Mouse (Mus musculus) activated CD4-positive, CD25-positive, alpha-beta regulatory T cell, adult 4 months (primary cell): ENCODE measurements around the gene Ugt1a6a. TPM values are rescaled to one million over a fixed set of nuclear protein-coding genes. Genes with fewer than 3 reads are reported as not detected.
"Not testable (repeated sequence)": the region's sequence is repeated elsewhere in the genome, so short reads cannot be mapped to it uniquely, and the experiment has no call there.

Experiments
- ATAC-seq: one replicate; pipeline ENCODE4 v1.8.0; 2017
- polyA plus RNA-seq, 2 experiments: library from polyadenylated mRNA; unstranded; fragments of 100-300 nt; shearing (Covaris generic); gene quantifications; one replicate each; pipeline ENCODE4 v1.2.1; 2017

The Ugt1a6a gene
- polyA plus RNA-seq = 1 to 10 TPM in 1 of 2 experiments, under 1 TPM in 1; 0.86 to 1.4 TPM

DNA sequence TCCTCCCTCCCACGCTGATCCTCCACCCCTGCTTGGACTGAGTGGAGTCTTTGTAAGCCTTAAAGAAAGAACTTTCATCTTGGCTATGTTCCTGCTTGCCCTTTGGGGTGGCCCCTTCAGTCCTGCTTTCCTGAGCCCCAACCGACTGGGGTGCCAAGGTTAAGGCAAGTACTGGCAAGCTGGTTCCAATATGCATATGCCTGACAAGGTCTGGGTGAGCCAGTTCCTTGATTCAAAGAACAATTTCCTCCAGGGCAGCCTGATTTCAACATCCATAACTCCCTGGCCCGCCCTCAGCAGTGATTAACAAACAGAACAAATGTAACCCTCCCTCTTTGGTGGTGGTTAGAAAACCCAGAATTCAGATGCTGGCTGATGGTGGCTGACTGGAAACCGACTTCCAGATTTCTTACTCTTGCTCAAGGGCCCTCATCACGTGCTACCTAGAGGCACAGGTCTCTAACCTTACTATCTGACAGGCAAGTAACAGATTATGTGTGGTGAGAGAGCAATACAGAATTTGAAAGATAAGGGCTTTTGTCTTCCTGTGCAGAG, at the start of gene Ugt1a6a:
Gene Ugt1a6a, plus strand, starts transcription at position 353 of the 555 bp plus-strand sequence.
- not testable (repeated sequence) for ATAC-seq

GRCm38 (mm10) chr1:88086125-88086524, 48.5 kb upstream of the Ugt1a6a start:
- no peak for ATAC-seq

DNA sequence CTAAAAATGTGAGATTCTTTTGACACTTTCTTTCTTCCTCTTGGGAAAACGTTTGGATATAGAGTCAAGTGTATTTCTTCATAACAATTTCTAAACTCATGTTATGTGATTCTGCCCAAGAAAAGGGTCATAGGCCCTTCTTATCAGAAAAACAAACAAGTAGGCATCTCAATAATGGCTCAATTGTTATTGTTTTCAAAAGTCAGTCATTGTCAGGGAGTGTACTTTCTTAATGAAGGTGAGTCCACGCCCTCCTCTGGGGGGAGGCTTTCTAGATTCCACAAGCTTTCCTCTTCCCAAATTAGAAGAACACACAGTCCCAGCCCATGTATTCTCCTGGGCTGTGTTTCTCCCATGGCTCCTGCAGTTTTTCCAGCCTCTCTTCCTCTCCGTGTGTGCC, 47.1 kb upstream of the Ugt1a6a start, which contains the start of gene Ugt1a8:
Gene Ugt1a8, plus strand, starts transcription at position 301 of the 400 bp plus-strand sequence.
- no peak for ATAC-seq

- ATAC-seq = no peak
Measured at GRCm38 (mm10) chr1:88092341-88092740, 42.3 kb upstream of the Ugt1a6a start.

DNA sequence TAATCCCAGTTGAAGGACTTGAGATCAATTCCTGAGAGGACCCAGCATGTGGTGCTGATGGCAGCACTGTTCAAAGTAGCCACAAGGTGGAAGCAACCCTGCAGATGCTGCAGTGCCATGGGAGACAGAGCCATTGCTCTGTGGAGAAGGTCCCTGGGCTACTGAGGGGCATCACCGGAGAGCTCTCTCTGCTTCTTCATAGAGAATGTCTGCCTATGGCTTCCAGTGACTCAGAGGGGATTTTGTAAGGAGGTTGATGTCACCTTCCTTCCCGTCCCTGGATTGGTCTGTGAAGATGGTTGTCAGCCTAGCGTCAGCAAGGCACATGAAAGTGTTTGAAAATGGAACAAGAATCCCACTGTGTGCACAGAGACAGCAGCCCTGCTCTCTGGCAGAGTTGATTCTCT, 40.3 kb upstream of the Ugt1a6a start:
- ATAC-seq = not testable (repeated sequence)

DNA sequence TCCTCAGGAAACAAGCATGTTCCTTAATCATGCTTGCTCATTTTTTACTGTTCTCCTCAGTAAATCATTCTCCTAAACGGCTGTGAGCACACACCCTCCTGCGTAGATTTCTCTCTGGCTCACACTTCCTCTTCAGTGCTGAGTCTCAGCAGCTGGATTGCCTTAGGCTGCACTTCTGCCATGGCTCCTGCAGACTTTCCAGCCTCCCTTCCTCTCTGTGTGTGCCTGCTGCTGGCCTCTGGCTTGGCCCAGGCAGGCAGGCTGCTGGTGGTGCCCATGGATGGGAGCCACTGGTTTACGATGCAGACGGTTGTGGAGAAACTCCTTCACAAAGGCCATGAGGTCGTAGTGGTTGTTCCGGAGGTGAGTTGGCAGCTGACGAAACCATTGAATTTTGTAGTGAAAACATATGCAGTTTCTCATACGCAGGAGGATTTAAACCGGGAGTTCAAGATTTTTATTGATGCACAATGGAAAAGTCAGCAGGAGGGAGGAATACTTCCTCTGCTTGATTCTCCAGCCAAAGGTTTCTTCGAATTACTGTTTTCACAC, 39.6 kb upstream of the Ugt1a6a start, which contains the start of gene Ugt1a7c:
Gene Ugt1a7c, plus strand, starts transcription at position 122 of the 552 bp plus-strand sequence.
- ATAC-seq = no peak

DNA sequence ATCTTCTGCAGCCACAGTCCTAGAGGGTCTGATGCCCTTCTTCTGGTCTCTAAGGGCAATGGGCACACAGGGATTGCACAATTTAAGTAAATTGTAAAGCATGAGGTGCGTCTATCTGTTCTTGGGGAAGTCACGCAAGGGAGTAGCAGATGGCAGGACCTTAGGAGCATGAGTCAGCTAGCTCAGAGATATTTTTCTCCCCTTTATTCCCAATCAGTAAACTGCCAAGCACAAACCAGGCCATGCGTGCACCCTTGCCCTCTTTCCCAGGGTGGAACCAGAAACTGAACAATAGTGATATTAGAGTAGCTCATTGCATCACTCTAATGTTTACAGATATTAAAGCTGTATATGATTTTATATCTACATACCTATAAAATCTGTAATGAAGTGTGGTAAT, 36.1 kb upstream of the Ugt1a6a start:
- ATAC-seq = not testable (repeated sequence)

DNA sequence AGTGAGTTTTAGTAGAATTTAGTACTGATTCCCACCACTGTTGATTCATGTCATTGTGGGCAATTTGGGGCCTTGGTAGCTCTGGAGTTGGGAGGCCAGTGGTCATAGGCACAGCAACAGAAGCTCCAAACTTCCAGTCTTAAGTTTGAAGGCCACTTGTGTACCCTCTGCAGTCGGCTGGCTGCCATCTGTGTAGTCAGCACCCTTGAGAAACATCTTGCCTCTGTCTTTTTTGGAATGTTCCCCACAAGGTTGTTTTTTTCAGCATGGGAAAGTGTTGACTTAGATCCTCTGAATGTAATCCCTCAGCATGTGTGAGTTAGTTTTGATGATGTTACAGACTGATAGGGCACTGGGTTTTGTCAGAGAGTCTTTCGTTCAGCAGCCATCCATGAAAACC, 34.9 kb upstream of the Ugt1a6a start:
- ATAC-seq = not testable (repeated sequence)

DNA sequence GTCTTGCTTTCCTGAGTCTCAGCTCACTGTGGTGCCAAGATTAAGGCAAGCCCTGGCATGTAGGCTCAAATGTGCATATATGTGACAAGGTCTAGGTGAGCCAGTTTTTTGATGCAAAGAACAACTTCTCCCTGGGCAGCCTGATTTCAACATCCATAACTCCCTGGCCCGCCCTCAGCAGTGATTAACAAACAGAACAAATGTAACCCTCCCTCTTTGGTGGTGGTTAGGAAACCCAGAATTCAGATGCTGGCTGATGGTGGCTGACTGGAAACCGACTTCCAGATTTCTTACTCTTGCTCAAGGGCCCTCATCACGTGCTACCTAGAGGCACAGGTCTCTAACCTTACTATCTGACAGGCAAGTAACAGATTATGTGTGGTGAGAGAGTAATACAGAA, 31.6 kb upstream of the Ugt1a6a start, which contains the start of gene Ugt1a6b:
Gene Ugt1a6b, plus strand, starts transcription at position 234 of the 400 bp plus-strand sequence.
- ATAC-seq = not testable (repeated sequence)

DNA sequence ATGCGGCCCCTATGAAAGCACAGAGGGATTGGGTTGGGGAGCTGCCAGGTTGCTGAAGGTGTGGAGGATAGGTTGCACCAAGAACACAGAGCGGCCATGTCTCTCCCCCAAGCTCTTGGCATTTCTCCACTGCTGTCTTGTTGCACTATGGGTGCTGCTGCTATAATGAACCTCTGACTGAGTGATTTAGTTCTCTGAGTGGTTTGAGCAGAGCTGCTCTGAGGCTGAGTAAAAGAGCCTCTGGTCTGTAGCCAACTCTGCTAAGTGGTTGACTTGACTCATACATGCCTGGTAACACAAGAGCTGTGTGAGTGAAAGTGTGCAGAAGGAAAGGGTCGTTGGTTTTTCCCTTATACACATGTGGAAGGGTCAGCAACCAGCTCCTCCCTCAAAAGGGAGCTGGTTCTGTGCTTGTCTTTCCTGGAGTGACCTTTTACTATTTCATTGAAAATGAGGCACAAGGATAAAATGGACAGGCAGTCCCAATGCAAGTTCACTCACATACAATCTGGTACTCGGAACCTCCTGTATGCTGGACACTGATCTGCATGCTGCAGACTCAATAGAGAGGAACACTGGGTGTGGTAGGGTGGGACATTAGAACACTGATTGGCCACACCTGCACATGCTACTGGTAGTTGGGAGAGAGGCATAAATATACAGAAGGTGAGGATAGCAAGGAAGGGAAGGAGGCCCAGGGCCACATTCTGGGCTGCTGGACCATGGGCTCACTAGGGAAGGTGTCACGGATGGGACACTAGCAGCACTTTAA, 30.7 kb upstream of the Ugt1a6a start:
- ATAC-seq = not testable (repeated sequence)

- ATAC-seq = no peak
Measured at GRCm38 (mm10) chr1:88104667-88105430, 29.8 kb upstream of the Ugt1a6a start.

GRCm38 (mm10) chr1:88105656-88106055, 29.0 kb upstream of the Ugt1a6a start:
- ATAC-seq = no peak

DNA sequence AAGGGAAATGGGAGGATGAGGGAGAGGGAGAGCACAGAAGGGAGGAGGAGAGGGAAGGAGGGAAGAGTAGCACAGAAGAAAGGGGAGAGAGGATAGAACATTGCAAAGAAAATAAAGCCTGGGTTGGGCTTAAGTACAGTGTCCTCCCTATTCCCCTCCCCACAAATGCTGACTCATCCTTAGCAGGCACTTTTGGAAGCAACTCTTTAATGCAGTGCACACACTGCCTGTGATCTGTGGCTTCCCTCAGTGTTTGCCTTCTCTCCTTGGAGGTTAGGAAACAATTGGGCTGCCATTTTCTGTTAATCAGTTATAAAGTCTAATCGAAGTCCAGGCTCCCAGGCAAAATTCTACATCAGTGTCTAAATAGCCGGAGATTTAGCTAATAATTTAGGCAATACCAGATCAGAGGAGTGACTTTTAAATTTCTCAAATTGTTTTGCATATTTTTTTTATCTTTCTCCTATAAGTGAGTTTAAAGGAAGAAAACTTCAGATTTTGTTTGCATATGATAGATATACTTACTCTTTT, 25.5 kb upstream of the Ugt1a6a start:
- not testable (repeated sequence) for ATAC-seq

DNA sequence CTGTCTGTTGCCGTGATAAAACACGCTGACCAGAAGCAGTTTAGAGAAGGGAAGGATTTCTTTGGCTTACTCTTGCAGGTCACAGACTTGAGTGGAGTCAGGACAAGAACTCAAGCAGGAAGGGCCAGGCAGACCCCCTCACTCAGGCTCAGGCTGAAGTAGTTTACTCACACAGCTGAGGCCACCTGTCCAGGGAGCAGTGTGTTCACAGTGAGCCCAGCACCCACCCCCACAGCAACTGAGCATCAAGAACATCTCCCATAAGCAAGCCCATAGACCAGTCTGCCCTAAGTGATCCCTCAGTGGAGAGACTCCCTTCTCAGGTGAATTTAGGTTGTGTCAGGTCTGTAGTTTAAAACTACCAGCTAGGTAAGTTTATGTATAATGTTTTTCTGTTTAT, 25.0 kb upstream of the Ugt1a6a start:
- not testable (repeated sequence) for ATAC-seq

DNA sequence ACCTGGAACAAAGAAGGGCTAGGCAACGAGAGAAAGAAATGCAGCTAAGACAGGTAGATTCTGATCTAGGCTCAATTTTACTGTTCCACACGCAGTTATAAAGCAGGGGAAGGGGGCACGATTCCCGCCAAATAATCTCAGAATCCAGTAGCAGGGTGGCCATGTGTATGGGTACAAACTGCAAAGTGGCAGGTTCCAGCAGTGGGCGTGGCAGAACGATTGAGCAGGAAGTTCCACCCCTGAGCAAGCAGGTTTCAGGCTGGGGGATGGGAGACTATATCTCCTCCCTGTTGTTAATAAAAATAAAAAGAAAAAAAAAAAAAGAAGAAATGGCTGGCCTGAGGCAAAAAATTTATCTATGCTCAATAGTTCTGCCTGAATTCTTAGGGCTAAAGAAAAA, 21.8 kb upstream of the Ugt1a6a start:
- ATAC-seq = not testable (repeated sequence)

DNA sequence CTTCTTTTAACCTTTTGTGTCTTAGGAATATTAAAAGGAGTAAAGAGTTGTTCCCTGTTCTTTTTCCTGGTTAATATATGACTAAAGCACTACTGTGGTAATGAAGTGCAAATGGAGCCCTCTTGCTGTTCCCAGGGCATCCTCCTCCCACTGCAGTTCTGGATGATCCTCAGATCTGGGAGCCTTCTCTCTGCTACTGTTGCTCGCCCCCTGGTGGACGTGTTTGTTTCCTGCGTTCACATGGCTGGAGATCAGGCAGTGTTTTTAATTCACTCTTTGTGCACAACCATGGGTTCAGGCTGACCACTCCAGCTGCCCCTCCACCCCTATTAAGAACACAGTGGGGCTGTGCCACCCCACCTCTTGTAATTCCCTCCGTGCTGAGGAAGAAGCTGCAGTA, 14.1 kb upstream of the Ugt1a6a start:
- not testable (repeated sequence) for ATAC-seq

- not testable (repeated sequence) for ATAC-seq
Measured at GRCm38 (mm10) chr1:88121521-88121920, 13.1 kb upstream of the Ugt1a6a start.

DNA sequence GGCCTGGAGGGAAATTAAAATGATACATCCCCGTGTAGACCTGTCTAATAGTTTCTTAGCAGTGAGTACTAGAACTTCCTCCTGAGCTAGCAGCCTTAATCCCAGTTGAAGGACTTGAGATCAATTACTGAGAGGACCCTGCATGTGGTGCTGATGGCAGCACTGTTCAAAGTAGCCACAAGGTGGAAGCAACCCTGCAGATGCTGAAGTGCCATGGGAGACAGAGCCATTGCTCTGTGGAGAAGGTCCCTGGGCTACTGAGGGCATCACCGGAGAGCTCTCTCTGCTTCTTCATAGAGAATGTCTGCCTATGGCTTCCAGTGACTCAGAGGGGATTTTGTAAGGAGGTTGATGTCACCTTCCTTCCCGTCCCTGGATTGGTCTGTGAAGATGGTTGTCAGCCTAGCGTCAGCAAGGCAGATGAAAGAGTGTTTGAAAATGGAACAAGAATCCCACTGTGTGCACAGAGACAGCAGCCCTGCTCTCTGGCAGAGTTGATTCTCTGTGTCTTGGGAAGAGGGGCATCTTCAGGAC, 8.7 kb upstream of the Ugt1a6a start:
- not testable (repeated sequence) for ATAC-seq

GRCm38 (mm10) chr1:88129091-88129490, 5.5 kb upstream of the Ugt1a6a start:
- not testable (repeated sequence) for ATAC-seq

DNA sequence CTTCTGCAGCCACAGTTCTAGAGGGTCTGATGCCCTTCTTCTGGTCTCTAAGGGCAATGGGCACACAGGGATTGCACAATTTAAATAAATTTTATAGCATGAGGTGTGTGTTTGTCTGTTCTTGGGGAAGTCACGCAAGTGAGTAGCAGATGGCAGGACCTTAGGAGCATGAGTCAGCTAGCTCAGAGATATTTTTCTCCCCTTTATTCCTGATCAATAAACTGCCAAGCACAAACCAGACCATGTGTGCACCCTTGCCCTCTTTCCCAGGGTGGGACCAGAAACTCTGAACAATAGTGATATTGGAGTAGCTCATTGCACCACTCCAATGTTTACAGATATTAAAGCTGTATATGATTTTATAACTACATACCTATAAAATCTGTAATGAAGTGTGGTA, 4.4 kb upstream of the Ugt1a6a start:
- not testable (repeated sequence) for ATAC-seq

- peak; percentile 14 for ATAC-seq
Measured at GRCm38 (mm10) chr1:88133908-88134456, 627 bp upstream of the Ugt1a6a start.
